Mouse (Mus musculus): ENCODE data around the gene Gm266. TPM values are rescaled to one million over a fixed set of nuclear protein-coding genes. Genes with fewer than 3 reads are reported as not detected.
"Not testable (repeated sequence)": the region's sequence is repeated elsewhere in the genome, so short reads cannot be mapped to it uniquely, and the experiment has no call there.

The Gm266 gene
- 1 to 10 TPM; 3.4 to 5.0 TPM for total RNA-seq (2021)
- long read RNA-seq, experiment 1, partial matches to known transcripts = 0 of 2 reads
- long read RNA-seq, experiment 1, other reads (novel, unspliced or antisense) = 0 of 2 reads
- long read RNA-seq, experiment 2, partial matches to known transcripts = 0 of 1 reads
- long read RNA-seq, experiment 2, other reads (novel, unspliced or antisense) = 0 of 1 reads

DNA sequence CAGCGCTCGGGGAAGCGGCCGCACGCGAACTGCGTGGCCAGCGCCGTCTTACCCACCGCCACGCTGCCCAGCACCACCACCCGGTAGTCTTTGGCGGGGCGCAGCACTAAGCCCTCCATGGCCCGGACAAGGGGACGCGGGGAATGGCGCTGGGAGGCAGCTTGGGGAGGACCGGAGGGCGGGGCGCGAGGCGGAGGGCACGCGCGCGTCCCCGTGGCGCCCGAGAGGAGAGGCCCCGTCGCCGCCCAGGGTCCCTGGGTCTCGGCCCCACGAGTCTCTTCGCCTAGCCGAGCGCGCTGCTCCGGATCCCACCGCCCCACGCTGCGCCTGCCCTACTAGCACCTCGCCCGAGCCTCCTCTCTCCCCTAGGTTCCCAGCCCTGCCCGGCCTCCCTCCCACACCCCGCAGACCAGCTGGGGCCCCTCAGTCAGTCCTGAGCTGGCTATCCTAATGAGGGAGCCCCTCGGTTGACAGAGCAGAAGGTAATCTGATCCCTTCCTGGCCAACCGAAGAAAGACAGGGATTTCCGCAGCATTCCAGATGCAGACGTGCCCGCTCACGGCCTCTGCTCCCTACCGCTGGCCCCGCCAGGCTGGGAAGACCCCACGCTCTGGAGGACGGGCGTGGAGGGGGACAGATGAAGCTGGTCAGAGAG is at the start of gene Gm266:
TSS of gene Gm266 (minus strand) at position 172 of the 655 bp plus-strand sequence.
- no peak for DNase-seq (ENCODE audit: low spot score in 2 of 2)

GRCm38 (mm10) chr12:111535281-111535680 is 49.7 kb upstream of the Gm266 start:
- DNase-seq (ENCODE audit: low spot score in 2 of 2) = no peak

- peak in 1 of 2 experiments; percentile 39 for DNase-seq (ENCODE audit: low spot score in 2 of 2)
Observed at GRCm38 (mm10) chr12:111533096-111533794, 47.6 kb upstream of the Gm266 start.

DNA sequence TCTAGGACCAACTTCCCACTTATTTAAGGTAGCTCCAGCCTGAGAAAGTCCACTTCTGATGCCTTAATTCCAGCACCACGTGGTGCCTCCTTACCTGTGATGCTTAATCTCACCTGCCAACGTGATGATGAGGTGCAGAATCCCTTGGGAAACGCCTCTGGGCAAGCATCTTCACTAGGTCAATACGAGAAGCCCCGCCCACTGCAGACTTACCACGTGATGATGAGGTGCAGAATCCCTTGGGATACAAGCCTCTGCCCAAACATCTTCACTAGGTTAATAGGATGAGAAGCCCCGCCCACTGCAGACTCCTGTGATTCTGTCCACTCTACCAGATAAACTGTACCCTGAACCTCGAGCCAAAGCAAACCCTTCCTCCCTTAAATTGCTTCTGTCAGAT is 43.6 kb upstream of the Gm266 start:
- DNase-seq (ENCODE audit: low spot score in 2 of 2) = no peak

DNA sequence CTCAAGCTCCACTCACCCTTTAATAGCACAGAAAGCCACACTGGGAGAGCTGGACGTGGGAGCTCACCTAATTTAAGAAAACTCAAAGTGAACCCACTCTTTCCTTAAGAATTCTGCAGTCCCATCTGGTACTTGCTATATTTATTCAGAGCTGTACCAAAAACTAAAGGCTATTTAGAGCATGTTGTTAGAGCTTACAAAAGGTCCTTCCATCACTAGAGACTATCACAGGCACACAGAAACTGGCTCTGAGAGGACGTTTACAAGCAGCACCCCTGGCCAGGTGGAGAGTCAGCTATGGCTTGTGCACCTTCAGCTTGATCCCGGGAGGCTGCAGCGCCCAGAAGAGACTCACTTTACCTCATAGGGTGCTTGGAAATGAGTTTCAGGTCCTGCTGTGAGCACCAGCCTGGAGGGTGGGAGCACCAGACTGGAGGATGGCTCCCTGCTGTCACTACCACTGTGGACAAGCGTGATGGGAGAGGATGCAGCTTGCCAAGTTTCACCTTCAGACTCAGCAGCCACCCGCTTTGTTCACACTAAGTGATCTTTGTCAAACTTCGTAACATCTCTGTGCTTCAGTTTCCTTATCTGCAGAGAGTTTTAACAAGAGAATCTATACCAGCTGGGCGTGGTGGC is 42.1 kb upstream of the Gm266 start:
- peak; percentile 47 to 64 for DNase-seq (ENCODE audit: low spot score in 2 of 2)

DNA sequence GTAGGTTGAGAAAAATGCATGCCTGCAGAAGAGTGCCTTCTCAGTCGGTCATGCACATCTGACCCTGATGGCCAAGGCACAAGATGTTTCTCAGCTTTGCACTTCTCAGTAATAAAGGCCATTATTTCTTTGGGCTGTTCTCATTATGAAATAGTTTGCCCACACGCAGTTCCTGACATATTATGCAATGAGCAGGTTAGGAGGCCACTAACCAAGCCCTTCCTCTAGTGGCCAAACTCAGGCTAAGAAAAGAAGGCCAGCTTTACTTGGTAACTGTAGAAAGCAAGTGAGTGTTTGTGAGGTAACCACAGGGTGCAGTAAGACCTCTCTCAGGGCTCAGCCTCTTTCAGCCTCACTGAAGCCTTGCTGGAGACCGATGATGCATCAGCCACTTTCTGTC is 39.3 kb upstream of the Gm266 start:
- DNase-seq (ENCODE audit: low spot score in 2 of 2) = no peak

- DNase-seq (ENCODE audit: low spot score in 2 of 2) = no peak
Observed at GRCm38 (mm10) chr12:111524469-111524868, 38.8 kb upstream of the Gm266 start.

GRCm38 (mm10) chr12:111520994-111521393 is 35.4 kb upstream of the Gm266 start:
- DNase-seq (ENCODE audit: low spot score in 2 of 2) = no peak

DNA sequence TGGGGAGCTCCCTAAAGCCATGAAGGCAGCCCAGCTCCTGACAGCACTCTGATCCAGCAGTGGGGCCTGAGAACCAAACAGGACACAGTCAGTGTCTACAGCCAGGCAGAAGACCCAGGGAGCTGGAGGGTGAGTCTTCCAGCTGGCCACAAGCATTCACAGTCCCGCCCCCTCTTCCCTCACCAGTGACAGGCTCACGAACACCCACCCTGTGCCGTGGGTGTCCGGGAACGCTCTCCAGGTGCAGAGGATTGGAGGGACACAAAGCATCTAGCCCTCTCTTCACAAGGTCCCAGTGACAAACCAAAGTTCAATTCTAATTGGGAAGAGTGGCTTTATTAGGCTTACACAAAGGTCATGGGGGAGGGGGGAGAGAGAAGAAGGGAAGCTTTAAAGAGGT is 34.2 kb upstream of the Gm266 start:
- DNase-seq (ENCODE audit: low spot score in 2 of 2) = peak in 1 of 2 experiments; percentile 43

- DNase-seq (ENCODE audit: low spot score in 2 of 2) = no peak
Observed at GRCm38 (mm10) chr12:111518391-111518790, 32.8 kb upstream of the Gm266 start.

DNA sequence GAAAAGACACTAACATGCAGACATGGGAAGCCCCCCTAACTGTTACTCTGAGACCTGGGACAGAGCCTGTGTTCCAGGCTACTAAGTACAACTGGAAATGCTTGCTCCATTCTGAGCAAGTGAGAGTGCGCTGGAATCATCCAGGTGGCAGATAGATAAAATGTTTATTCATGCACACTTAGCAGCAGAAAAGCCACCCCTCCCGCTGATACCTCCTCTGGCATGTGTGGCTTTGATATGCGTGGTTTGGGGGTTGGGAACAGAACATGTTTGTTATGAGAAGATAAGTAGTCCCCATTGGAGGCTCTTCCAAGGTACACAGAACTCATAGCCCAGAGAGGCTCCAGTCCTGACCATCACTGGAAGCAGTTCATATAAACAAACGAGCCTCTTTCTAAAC is 32.3 kb upstream of the Gm266 start:
- DNase-seq (ENCODE audit: low spot score in 2 of 2) = no peak

DNA sequence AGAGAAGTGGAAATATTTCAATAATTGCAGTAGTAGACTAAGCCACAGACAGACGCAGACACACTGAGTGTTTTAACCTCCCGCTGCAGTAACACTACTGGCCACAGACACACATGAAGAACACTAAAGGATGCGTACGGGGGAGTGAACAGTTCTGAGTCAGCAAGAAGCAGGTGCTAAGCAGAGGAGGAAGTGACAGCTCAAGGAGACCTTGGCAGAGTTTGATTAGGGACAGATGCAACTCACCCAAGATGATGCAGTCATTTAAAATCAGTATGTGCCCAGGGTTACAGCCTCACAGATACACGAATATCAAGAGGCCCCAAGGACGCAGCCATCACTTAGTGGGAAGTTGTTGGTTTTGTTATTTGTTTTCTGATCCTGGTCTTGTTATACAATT is 31.2 kb upstream of the Gm266 start:
- DNase-seq (ENCODE audit: low spot score in 2 of 2) = peak in 1 of 2 experiments; percentile 39

- no peak for DNase-seq (ENCODE audit: low spot score in 2 of 2)
Observed at GRCm38 (mm10) chr12:111515920-111516319, 30.3 kb upstream of the Gm266 start.

DNA sequence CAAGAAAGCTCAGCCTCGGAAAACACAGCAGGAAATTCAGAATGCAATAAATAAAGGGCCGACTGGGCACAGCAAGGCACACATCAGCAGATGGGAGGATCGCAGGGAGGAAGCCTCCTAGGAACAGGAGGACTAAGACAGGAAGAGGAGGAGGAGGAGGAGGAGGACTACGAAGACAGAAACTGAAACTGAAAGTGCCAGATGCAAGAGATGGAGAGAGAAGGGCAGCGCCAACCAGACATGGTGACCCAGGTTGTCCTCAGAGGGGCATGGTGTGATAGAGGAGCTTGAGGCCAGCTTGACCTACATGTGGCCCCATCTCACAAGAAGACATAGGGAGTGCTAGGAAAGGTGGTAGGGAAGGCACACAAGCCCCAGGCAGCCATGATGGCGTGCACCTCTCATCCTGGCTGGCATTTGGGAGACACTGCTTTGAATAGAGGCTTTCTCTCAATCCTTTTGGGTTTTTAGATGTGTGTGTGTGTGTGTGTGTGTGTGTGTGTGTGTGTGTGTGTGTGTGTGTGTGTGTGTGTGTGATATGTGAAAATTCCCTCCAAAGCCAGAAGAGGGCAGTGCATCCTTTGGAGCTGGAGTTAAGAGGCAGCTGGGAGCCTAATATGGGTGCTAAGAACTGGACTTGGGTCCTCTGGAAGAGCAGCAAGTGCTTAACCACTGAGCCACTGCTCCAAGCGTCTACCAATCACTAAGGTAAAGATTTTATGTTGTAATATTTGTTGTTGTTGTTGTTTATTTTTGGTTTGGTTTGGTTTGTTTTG is 29.4 kb upstream of the Gm266 start:
- no peak for DNase-seq (ENCODE audit: low spot score in 2 of 2)

DNA sequence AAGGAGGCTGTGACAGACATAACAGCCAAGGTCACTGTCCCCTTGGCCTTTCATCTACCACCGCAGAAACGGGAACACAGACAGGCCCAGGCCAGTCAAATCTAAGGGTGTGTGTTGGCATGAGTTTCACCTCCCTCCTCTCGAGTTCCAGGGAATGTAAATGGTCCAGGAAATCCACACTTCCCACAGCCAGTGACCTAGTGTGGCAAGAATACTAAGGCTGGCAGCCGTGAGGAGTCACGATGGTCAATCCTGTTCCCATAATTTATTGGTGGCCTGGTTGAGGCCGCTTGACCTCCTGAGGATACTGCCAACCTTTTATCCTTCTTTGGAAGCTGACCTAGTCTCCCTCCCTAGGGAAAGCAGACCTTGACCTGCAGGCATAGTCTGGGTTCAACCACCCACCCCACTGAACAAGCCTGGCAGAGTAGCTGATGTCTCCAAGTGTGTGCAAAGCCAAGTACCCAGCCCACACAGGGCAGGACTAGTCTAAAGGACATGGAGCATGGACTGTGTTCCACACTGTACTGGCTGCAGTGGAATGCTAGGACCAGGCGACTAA is 28.7 kb upstream of the Gm266 start:
- DNase-seq (ENCODE audit: low spot score in 2 of 2) = no peak

DNA sequence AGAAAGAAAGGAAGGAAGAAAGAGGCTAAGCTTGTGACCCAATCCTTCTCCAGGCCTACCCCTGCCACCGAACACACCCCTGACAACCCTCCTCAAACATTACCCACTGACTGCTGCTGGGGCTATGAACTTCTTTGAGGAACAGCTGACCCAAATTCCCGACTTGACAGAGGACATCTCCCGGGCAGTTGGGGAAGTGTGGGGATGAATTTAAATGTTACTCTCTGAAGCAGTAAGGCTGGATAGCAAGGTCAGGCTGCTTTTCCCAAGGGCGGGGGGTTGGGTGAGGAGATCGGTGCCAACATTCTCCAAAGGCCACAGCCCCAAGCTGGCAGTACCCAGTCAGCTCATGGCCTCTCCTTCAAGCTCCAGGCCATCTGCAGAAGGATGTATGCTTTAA is 28.1 kb upstream of the Gm266 start:
- no peak for DNase-seq (ENCODE audit: low spot score in 2 of 2)

- DNase-seq (ENCODE audit: low spot score in 2 of 2) = no peak
Observed at GRCm38 (mm10) chr12:111512572-111513063, 27.0 kb upstream of the Gm266 start.

DNA sequence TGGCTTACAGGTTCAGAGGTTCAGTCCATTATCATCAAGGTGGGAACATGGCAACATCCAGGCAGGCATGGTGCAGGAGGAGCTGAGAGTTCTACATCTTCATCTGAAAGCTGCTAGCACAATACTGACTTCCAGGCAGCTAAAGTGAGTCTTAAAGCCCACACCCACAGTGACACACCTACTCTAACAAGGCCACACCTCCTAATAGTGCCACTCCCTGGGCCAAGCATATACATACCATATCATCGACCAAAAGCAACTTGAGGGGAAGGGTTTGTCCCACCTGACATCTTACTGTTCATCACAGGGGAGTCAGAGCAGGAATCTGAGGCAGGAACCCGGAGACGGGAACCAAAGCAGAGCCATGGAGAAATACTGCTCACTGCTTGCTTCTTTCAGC is 22.8 kb upstream of the Gm266 start:
- not testable (repeated sequence) for DNase-seq (ENCODE audit: low spot score in 2 of 2)

- no peak for DNase-seq (ENCODE audit: low spot score in 2 of 2)
Observed at GRCm38 (mm10) chr12:111507962-111508361, 22.3 kb upstream of the Gm266 start.

DNA sequence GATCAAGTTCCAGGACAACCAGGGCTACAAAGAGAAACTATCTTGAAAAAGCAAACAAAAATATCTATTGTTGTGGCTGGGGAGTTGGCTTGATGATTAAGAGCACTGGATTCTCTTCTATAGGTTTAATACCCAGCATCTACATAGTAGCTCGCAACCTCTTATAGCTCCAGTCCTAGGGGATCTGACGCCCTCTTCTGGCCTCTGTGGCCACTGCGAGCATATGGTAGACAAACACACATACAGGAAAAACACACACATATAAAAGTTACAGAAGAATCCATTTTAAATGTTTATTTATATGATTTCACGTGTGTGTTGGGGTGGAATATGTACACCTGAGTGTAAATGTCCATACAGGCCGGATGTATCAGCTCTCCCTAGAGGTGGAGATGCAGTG is 21.4 kb upstream of the Gm266 start:
- no peak for DNase-seq (ENCODE audit: low spot score in 2 of 2)

GRCm38 (mm10) chr12:111504904-111505303 is 19.3 kb upstream of the Gm266 start:
- peak; percentile 96 to 97 for DNase-seq (ENCODE audit: low spot score in 2 of 2)

Data from left cerebral cortex, adult 18-20 months (tissue).